Mouse (Mus musculus) heart, adult 2 months (tissue): Measurements from ENCODE around the gene Slc36a2.

ENCODE experiments used
- CTCF ChIP-seq: fragments of 200-600 bp; IDR thresholded peaks from 2 replicates; pipeline ENCODE4 v1.8.1; 2022; ENCODE audit warnings: antibody characterized with exemption, mild to moderate bottlenecking, moderate library complexity
- EP300 ChIP-seq: fragments of 200-500 bp; IDR thresholded peaks from 2 replicates; pipeline ENCODE4 v1.6.1; 2011; ENCODE audit warnings: low read depth, low read length, control low read depth; ENCODE audit not compliant: insufficient read depth
- POLR2A ChIP-seq: fragments of 200-500 bp; IDR thresholded peaks from 2 replicates; pipeline ENCODE4 v1.6.1; 2011; ENCODE audit warnings: mild to moderate bottlenecking, low read depth, low read length, control low read depth; ENCODE audit not compliant: insufficient read depth

DNA sequence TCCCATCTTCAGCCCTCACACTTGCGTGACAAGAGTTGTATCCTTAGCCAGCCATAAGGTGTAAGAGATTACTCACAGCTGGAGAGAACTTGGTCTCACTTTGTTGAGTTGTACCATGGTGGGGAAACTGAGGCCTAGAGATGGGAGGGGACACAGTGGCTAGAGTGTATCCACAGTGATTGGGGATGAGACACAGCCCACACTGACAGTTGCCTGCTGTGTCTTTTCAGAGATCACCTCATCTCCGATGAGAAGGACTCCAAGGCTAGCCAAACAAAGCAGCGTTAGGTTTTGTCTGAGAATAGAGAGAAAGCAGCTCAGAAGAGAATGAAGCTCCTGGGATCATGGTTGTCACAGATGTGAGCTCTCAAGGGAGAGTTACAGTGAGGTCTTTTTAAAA, 5.3 kb upstream of the Slc36a2 start:
- TF ChIP-seq POLR2A: no peak
- TF ChIP-seq CTCF: no peak
- no peak for TF ChIP-seq EP300
